Comparison of ENCODE assay signal across 9 mouse cellular contexts in genomic region chr9:78879955-78880642, GRCm38 (mm10).
DNase-seq lines count a peak whose midpoint lies in the region; ATAC-seq and TF ChIP-seq lines count a peak whose summit lies in the region.
"Had no signal": no experiment of that assay in that cellular context is flagged by ENCODE, and none has a peak within 500 bp of the region (broad histone marks: within the 10 kb centered on the region; RNA-seq: fewer than 3 reads in every experiment).

No protein-coding gene starts in this region.

- no peaks in the 10 kb centered on the region for H3K27me3 ChIP-seq in lung, postnatal 0 days (replicated peaks; ENCODE audit: insufficient read depth, low read length)
- no peaks in the 10 kb centered on the region for H3K27me3 ChIP-seq in forebrain, embryonic 13.5 days
- H3K27me3 ChIP-seq in midbrain, embryonic 14.5 days (ENCODE audit: control insufficient read depth, insufficient read depth, low read length) = no peaks in the 10 kb centered on the region

- no peak overlapping the region for H3K9ac ChIP-seq in lung, postnatal 0 days (replicated peaks; ENCODE audit: low read depth)
- no peak overlapping the region for H3K9ac ChIP-seq in forebrain, embryonic 13.5 days
- H3K9ac ChIP-seq in midbrain, embryonic 14.5 days (replicated peaks; ENCODE audit: low read length) = no peak overlapping the region; the same call in 1 of the 2 replicates

- H3K4me1 ChIP-seq in lung, postnatal 0 days (ENCODE audit: insufficient read depth, low read depth, low read length) = no peaks in the 10 kb centered on the region
- H3K4me1 ChIP-seq in lung, adult 2 months (ENCODE audit: control insufficient read depth, insufficient read depth, low read length) = no peaks in the 10 kb centered on the region
- peaks cover 24% of the 10 kb centered on the region for H3K4me1 ChIP-seq in forebrain, embryonic 13.5 days
- peaks cover 20% of the 10 kb centered on the region for H3K4me1 ChIP-seq in midbrain, embryonic 14.5 days (ENCODE audit: control insufficient read depth, insufficient read depth, low read length)

- no peak for ATAC-seq in lung, postnatal 0 days
- peak; percentile 98 for ATAC-seq in forebrain, embryonic 13.5 days
- ATAC-seq in midbrain, embryonic 14.5 days (ENCODE audit: low FRiP score, low TSS enrichment) = peak; percentile 86

- H3K27ac ChIP-seq in lung, postnatal 0 days (ENCODE audit: low read length) = no peak overlapping the region
- H3K27ac ChIP-seq in forebrain, embryonic 13.5 days = peak overlapping the region; percentile 84
- peak overlapping the region; percentile 78 for H3K27ac ChIP-seq in midbrain, embryonic 14.5 days (replicated peaks; ENCODE audit: low read depth, low read length)

- TF ChIP-seq EP300 in lung, postnatal 0 days (IDR thresholded peaks at IDR 0.05) = no peak

- H3K36me3 ChIP-seq in lung, postnatal 0 days (ENCODE audit: insufficient read depth, low read length) = no peaks in the 10 kb centered on the region
- no peaks in the 10 kb centered on the region for H3K36me3 ChIP-seq in forebrain, embryonic 13.5 days (ENCODE audit: poor library complexity, severe bottlenecking)
- H3K36me3 ChIP-seq in midbrain, embryonic 14.5 days (ENCODE audit: control insufficient read depth, insufficient read depth, low read length) = no peaks in the 10 kb centered on the region
- H3K36me3 ChIP-seq: G1E had no signal

- TF ChIP-seq POLR2A in lung, adult 2 months (IDR thresholded peaks at IDR 0.05; ENCODE audit: borderline replicate concordance, extremely low read depth, low read depth, low read length) = no peak

- WGBS in lung, postnatal 0 days = 56% methylated on average over 6 of the region's 6 CpGs
- 54% methylated on average over 6 of the region's 6 CpGs for WGBS in lung, adult 2 months
- WGBS in forebrain, embryonic 13.5 days = 6% methylated on average over 6 of the region's 6 CpGs
- WGBS in midbrain, embryonic 14.5 days = 12% methylated on average over 6 of the region's 6 CpGs

- DNase-seq in lung, postnatal 0 days (ENCODE audit: low spot score) = peak; percentile 7
- no peak for DNase-seq in lung, adult 2 months
- DNase-seq in layer of hippocampus, postnatal 10 days (ENCODE audit: low spot score in 2 of 2) = peak; percentile 57 to 65
- peak; percentile 68 for DNase-seq in midbrain, embryonic 14.5 days
- no peak for DNase-seq in ovary, adult 18-20 months (ENCODE audit: low spot score)
- DNase-seq in kidney, adult 11 months = no peak
- DNase-seq in spleen, postnatal 4 days (ENCODE audit: low spot score in 2 of 2) = no peak

- no peak overlapping the region for H3K4me2 ChIP-seq in lung, postnatal 0 days (replicated peaks; ENCODE audit: low read depth, low read length)
- no peak overlapping the region for H3K4me2 ChIP-seq in forebrain, embryonic 13.5 days
- H3K4me2 ChIP-seq in midbrain, embryonic 14.5 days (ENCODE audit: low read length) = no peak overlapping the region

- no peaks in the 10 kb centered on the region for H3K9me3 ChIP-seq in lung, postnatal 0 days (ENCODE audit: low read length)
- no peaks in the 10 kb centered on the region for H3K9me3 ChIP-seq in forebrain, embryonic 13.5 days (replicated peaks)
- H3K9me3 ChIP-seq in midbrain, embryonic 14.5 days (ENCODE audit: control insufficient read depth, low read length) = no peaks in the 10 kb centered on the region
- H3K9me3 ChIP-seq: G1E had no signal

- no peak overlapping the region for H3K4me3 ChIP-seq in lung, postnatal 0 days (ENCODE audit: low read depth, low read length)
- H3K4me3 ChIP-seq in lung, adult 2 months (replicated peaks; ENCODE audit: extremely low read depth, low read depth, low read length) = no peak overlapping the region
- H3K4me3 ChIP-seq in forebrain, embryonic 13.5 days = no peak overlapping the region
- H3K4me3 ChIP-seq in midbrain, embryonic 14.5 days (replicated peaks; ENCODE audit: low read depth, low read length) = no peak overlapping the region

- no peak for TF ChIP-seq CTCF in lung, postnatal 0 days (IDR thresholded peaks at IDR 0.05)
- no peak for TF ChIP-seq CTCF in lung, adult 2 months (IDR thresholded peaks at IDR 0.05; ENCODE audit: insufficient read depth, low read length)

Comparison
In these comparisons a context has a peak if more than half of its experiments do, and no peak if none do; other contexts are left out.
1. DNase-seq: peak in lung, postnatal 0 days (single experiment), layer of hippocampus, postnatal 10 days (2 of 2) and midbrain, embryonic 14.5 days (single experiment); none in lung, adult 2 months (single experiment), ovary, adult 18-20 months (single experiment), kidney, adult 11 months (single experiment) and spleen, postnatal 4 days (0 of 2).